Comparison of ENCODE assay signal across 8 mouse cellular contexts in genomic region chr15:94544052-94544636, GRCm38 (mm10). TPM values are rescaled to one million over a fixed set of nuclear protein-coding genes. Genes with fewer than 3 reads are reported as not detected.
DNase-seq lines count a peak whose midpoint lies in the region; ATAC-seq and TF ChIP-seq lines count a peak whose summit lies in the region.

No protein-coding gene starts in this region.

- H3K36me3 ChIP-seq in erythroblast, embryonic 14.5 days (ENCODE audit: control insufficient read depth): no peaks in the 10 kb centered on the region
- no peaks in the 10 kb centered on the region for H3K36me3 ChIP-seq in testis, adult 2 months (ENCODE audit: control insufficient read depth, insufficient read depth, low read length)
- no peaks in the 10 kb centered on the region for H3K36me3 ChIP-seq in limb, embryonic 14.5 days (ENCODE audit: control insufficient read depth, insufficient read depth, low read length)
- no peaks in the 10 kb centered on the region for H3K36me3 ChIP-seq in stomach, embryonic 16.5 days (ENCODE audit: control insufficient read depth, insufficient read depth, low read length)

- 50% methylated on average over 9 of the region's 9 CpGs for WGBS in limb, embryonic 14.5 days
- 38% methylated on average over 9 of the region's 9 CpGs for WGBS in stomach, embryonic 16.5 days

- H3K27ac ChIP-seq in testis, adult 2 months (ENCODE audit: control insufficient read depth, insufficient read depth, low read depth, low read length): peak overlapping the region; percentile 4; the same call in 1 of the 2 replicates
- H3K27ac ChIP-seq in limb, embryonic 14.5 days (replicated peaks; ENCODE audit: low read depth, low read length): peak overlapping the region; percentile 71; the same call in 1 of the 2 replicates
- peak overlapping the region; percentile 80 for H3K27ac ChIP-seq in stomach, embryonic 16.5 days (ENCODE audit: low read length)

- no peak for TF ChIP-seq POLR2A in testis, adult 2 months (IDR thresholded peaks at IDR 0.05; ENCODE audit: control insufficient read depth, low read depth, low read length)
- no peak for TF ChIP-seq POLR2A in limb, embryonic 14.5 days (IDR thresholded peaks at IDR 0.05; ENCODE audit: borderline replicate concordance, extremely low read depth, insufficient read depth, insufficient read length)

- H3K9ac ChIP-seq in limb, embryonic 14.5 days (ENCODE audit: low read depth, low read length, severe bottlenecking): peak overlapping the region; percentile 75
- peak overlapping the region; percentile 79 for H3K9ac ChIP-seq in stomach, embryonic 16.5 days (ENCODE audit: low read length)

- peak overlapping the region; percentile 72 for H3K4me3 ChIP-seq in erythroblast, embryonic 14.5 days (replicated peaks)
- peak overlapping the region; percentile 82 for H3K4me3 ChIP-seq in testis, adult 2 months (ENCODE audit: control insufficient read depth, low read depth, low read length)
- H3K4me3 ChIP-seq in limb, embryonic 14.5 days (replicated peaks; ENCODE audit: low read length): peak overlapping the region; percentile 64
- H3K4me3 ChIP-seq in stomach, embryonic 16.5 days (replicated peaks; ENCODE audit: low read length): peak overlapping the region; percentile 81

- peak overlapping the region; percentile 83 for H3K4me2 ChIP-seq in limb, embryonic 14.5 days (replicated peaks; ENCODE audit: low read depth, low read length, severe bottlenecking)
- H3K4me2 ChIP-seq in stomach, embryonic 16.5 days (ENCODE audit: low read depth, low read length): peak overlapping the region; percentile 76

- H3K9me3 ChIP-seq in erythroblast, embryonic 14.5 days (ENCODE audit: control insufficient read depth, low read length): no peaks in the 10 kb centered on the region
- no peaks in the 10 kb centered on the region for H3K9me3 ChIP-seq in limb, embryonic 14.5 days (ENCODE audit: control insufficient read depth, low read length)
- H3K9me3 ChIP-seq in stomach, embryonic 16.5 days (replicated peaks; ENCODE audit: control insufficient read depth, low read length): no peaks in the 10 kb centered on the region

- no peak for TF ChIP-seq CTCF in testis, adult 2 months (IDR thresholded peaks at IDR 0.05; ENCODE audit: control insufficient read depth, insufficient read depth, insufficient replicate concordance, low read depth, low read length)

- ATAC-seq in erythroblast, adult 5-6 weeks (replicated peaks; ENCODE audit: low FRiP score, poor library complexity, severe bottlenecking): no peak
- no peak for ATAC-seq in limb, embryonic 14.5 days (ENCODE audit: low FRiP score, low read depth)
- no peak for ATAC-seq in stomach, embryonic 16.5 days (ENCODE audit: insufficient read depth, low FRiP score)

- no peak for DNase-seq in testis, postnatal 14 days (ENCODE audit: low spot score)
- DNase-seq in limb, embryonic 14.5 days (ENCODE audit: low spot score): no peak
- DNase-seq in layer of hippocampus, postnatal 10 days (ENCODE audit: low spot score in 2 of 2): no peak
- no peak for DNase-seq in layer of hippocampus, postnatal 36 days

- H3K4me1 ChIP-seq in erythroblast, embryonic 14.5 days (ENCODE audit: control insufficient read depth): peaks cover 22% of the 10 kb centered on the region
- peaks cover 2% of the 10 kb centered on the region for H3K4me1 ChIP-seq in testis, adult 2 months (ENCODE audit: control insufficient read depth, insufficient read depth, low read length)
- peaks cover 7% of the 10 kb centered on the region for H3K4me1 ChIP-seq in limb, embryonic 14.5 days (ENCODE audit: control insufficient read depth, insufficient read depth, low read length)
- H3K4me1 ChIP-seq in stomach, embryonic 16.5 days (ENCODE audit: control insufficient read depth, insufficient read depth, low read length): peaks cover 5% of the 10 kb centered on the region

- no peaks in the 10 kb centered on the region for H3K27me3 ChIP-seq in erythroblast, embryonic 14.5 days (ENCODE audit: control insufficient read depth)
- no peaks in the 10 kb centered on the region for H3K27me3 ChIP-seq in testis, adult 2 months (ENCODE audit: control insufficient read depth, insufficient read depth, low read length)
- H3K27me3 ChIP-seq in limb, embryonic 14.5 days (ENCODE audit: control insufficient read depth, insufficient read depth, low read length): no peaks in the 10 kb centered on the region
- no peaks in the 10 kb centered on the region for H3K27me3 ChIP-seq in stomach, embryonic 16.5 days (ENCODE audit: control insufficient read depth, insufficient read depth, low read length)

RNA-seq across cellular contexts. Expression of gene Irak4, which starts 0.7 kb away (rescaled TPM):
- polyA plus RNA-seq in erythroblast, embryonic 14.5 days (2012): 0.03 and 0.05 TPM in 2 replicates
- 2.1 and 8.6 TPM in 2 replicates for total RNA-seq in erythroblast, adult 5-6 weeks (2015; ENCODE audit: low replicate concordance)
- 3.5 and 5.1 TPM in 2 replicates for total RNA-seq in erythroblast, adult 5-6 weeks (2017; ENCODE audit: low replicate concordance)
- 4.7 and 5.1 TPM in 2 replicates for polyA plus RNA-seq in testis, adult 2 months (2012; rRNA removed)
- 4.9 and 5.6 TPM in 2 replicates for polyA plus RNA-seq in limb, embryonic 14.5 days (2012; rRNA removed)
- 5.2 TPM in 2 replicates for polyA plus RNA-seq in limb, embryonic 14.5 days (2014; fragmentation: Nextera tagmentation; extraction: Ambion mirVana)
- 15.2 and 16.0 TPM in 2 replicates for polyA plus RNA-seq in stomach, embryonic 16.5 days (2015; fragmentation: Nextera tagmentation; extraction: Ambion mirVana)
- total RNA-seq in layer of hippocampus, postnatal 10 days (2021): 1 to 10 TPM; 1.7 to 1.9 TPM
- total RNA-seq in layer of hippocampus, postnatal 36 days (2021): 1 to 10 TPM; 1.8 to 2.3 TPM

RNA-seq across cellular contexts. Expression of gene Pus7l, which starts 0.8 kb away (rescaled TPM):
- 0.05 and 0.07 TPM in 2 replicates for polyA plus RNA-seq in erythroblast, embryonic 14.5 days (2012)
- 0.19 and 1.3 TPM in 2 replicates for total RNA-seq in erythroblast, adult 5-6 weeks (2015; ENCODE audit: low replicate concordance)
- 0.43 and 0.84 TPM in 2 replicates for total RNA-seq in erythroblast, adult 5-6 weeks (2017; ENCODE audit: low replicate concordance)
- 4.5 and 5.3 TPM in 2 replicates for polyA plus RNA-seq in testis, adult 2 months (2012; rRNA removed)
- 8.4 and 8.7 TPM in 2 replicates for polyA plus RNA-seq in limb, embryonic 14.5 days (2012; rRNA removed)
- 8.8 and 10.2 TPM in 2 replicates for polyA plus RNA-seq in limb, embryonic 14.5 days (2014; fragmentation: Nextera tagmentation; extraction: Ambion mirVana)
- 7.7 and 8.9 TPM in 2 replicates for polyA plus RNA-seq in stomach, embryonic 16.5 days (2015; fragmentation: Nextera tagmentation; extraction: Ambion mirVana)
- total RNA-seq in layer of hippocampus, postnatal 10 days (2021): 1 to 10 TPM; 5.7 to 6.6 TPM
- total RNA-seq in layer of hippocampus, postnatal 36 days (2021): 1 to 10 TPM; 3.5 to 3.9 TPM

RNA-seq across cellular contexts. Expression of gene Twf1, which starts 45.5 kb away (rescaled TPM):
- polyA plus RNA-seq in erythroblast, embryonic 14.5 days (2012): 0.23 and 0.24 TPM in 2 replicates
- 11.5 and 19.4 TPM in 2 replicates for total RNA-seq in erythroblast, adult 5-6 weeks (2015; ENCODE audit: low replicate concordance)
- total RNA-seq in erythroblast, adult 5-6 weeks (2017; ENCODE audit: low replicate concordance): 9.2 and 9.9 TPM in 2 replicates
- polyA plus RNA-seq in testis, adult 2 months (2012; rRNA removed): 10.1 and 11.5 TPM in 2 replicates
- 37.7 and 40.2 TPM in 2 replicates for polyA plus RNA-seq in limb, embryonic 14.5 days (2012; rRNA removed)
- 78.1 and 79.3 TPM in 2 replicates for polyA plus RNA-seq in limb, embryonic 14.5 days (2014; fragmentation: Nextera tagmentation; extraction: Ambion mirVana)
- 94.9 and 103 TPM in 2 replicates for polyA plus RNA-seq in stomach, embryonic 16.5 days (2015; fragmentation: Nextera tagmentation; extraction: Ambion mirVana)
- total RNA-seq in layer of hippocampus, postnatal 10 days (2021): 10 to 100 TPM; 46.1 to 48.3 TPM
- 10 to 100 TPM; 48.7 to 64.7 TPM for total RNA-seq in layer of hippocampus, postnatal 36 days (2021)

Comparison
In these comparisons a context has a peak if more than half of its experiments do, and no peak if none do; other contexts are left out.
1. H3K27ac ChIP-seq: peak in every context shown above with its lines; median percentile 80 in stomach, embryonic 16.5 days; 71 in limb, embryonic 14.5 days; 4 in testis, adult 2 months.